Mouse (Mus musculus): ENCODE data around the gene Tmprss12. TPM values are rescaled to one million over a fixed set of nuclear protein-coding genes. Genes with fewer than 3 reads are reported as not detected.

Gene Tmprss12
- not detected in 2 replicates for total RNA-seq (2014; rRNA removed)
- not detected in 2 replicates for polyA plus RNA-seq (2015; fragmentation: Nextera tagmentation; extraction: Ambion mirVana)

- no peaks in the 10 kb centered on the region for H3K36me3 ChIP-seq (ENCODE audit: insufficient read depth)
- H3K9ac ChIP-seq = no peak within 1 kb of the TSS
- DNase-seq (no peak), ATAC-seq (no peak)
- no peaks in the 10 kb centered on the region for H3K4me1 ChIP-seq (ENCODE audit: insufficient read depth)
- no peak within 1 kb of the TSS for H3K4me3 ChIP-seq (ENCODE audit: low read depth, low read length)
- 96% methylated on average over 20 of the region's 20 CpGs for WGBS
- H3K4me2 ChIP-seq (ENCODE audit: low read depth) = no peak within 1 kb of the TSS
- H3K27me3 ChIP-seq (ENCODE audit: insufficient read depth, low read length) = no peaks in the 10 kb centered on the region
- TF ChIP-seq CTCF (IDR thresholded peaks at IDR 0.05; ENCODE audit: low read depth) = no peak
- H3K9me3 ChIP-seq (ENCODE audit: low read length) = no peaks in the 10 kb centered on the region
- no peak within 1 kb of the TSS for H3K27ac ChIP-seq (ENCODE audit: low read depth, low read length)
These were observed at the start of gene Tmprss12 for GRCm38 (mm10) chr15:100280626-100281025. Gene Tmprss12, plus strand, starts transcription at chr15:100280837.

DNA sequence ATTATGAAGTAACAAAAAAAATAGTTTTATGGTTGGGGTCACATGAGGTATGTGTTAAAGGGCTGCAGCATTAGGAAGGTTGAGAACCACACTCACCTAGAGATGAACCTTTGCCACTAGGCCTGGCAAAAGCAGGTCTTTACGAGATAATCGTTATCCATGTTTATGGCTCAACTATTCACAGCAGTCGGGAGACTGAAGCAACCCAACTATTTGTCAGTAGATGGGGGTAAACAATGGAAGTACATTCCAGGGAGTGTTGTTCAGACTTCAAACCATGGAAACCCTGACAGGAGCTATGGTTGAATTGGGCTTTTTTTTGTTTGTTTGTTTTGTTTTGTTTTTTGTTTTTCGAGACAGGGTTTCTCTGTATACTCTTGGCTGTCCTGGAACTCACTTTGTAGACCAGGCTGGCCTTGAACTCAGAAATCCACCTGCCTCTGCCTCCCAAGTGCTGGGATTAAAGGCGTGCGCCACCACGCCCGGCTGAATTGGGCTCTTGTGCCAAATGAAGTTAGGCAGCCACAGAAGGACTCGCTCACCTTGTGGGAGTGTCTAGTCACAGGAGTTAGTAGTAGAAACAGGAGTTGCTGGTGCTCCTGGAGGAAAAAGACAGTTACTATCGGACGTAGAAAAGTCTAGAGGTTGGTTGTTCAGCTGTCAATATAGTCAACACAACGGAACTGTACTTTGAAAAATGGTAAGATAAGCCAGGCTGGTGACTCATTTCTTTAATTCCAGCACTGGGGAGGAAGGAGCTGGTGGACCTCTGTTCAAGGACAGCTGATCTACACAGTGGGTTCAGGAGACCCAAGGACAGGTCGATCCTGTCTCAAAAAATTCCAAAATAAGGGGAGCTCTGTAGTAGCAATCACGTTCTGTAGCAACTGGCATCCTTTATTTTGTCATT is 48.8 kb upstream of the Tmprss12 start:
- peaks cover 20% of the 10 kb centered on the region for H3K36me3 ChIP-seq (ENCODE audit: insufficient read depth)
- no peaks in the 10 kb centered on the region for H3K27me3 ChIP-seq (ENCODE audit: insufficient read depth, low read length)
- no peak overlapping the region for H3K27ac ChIP-seq (ENCODE audit: low read depth, low read length)
- no peak overlapping the region for H3K4me2 ChIP-seq (ENCODE audit: low read depth)
- no peak for DNase-seq
- H3K4me1 ChIP-seq (ENCODE audit: insufficient read depth) = 0 out of 2 replicates have a peak, but pooled peaks cover 8% of the 10 kb centered on the region
- H3K9me3 ChIP-seq (ENCODE audit: low read length) = no peaks in the 10 kb centered on the region
- ATAC-seq = no peak
- no peak overlapping the region for H3K4me3 ChIP-seq (ENCODE audit: low read depth, low read length)
- no peak for TF ChIP-seq CTCF (IDR thresholded peaks at IDR 0.05; ENCODE audit: low read depth)
- 86% methylated on average over 14 of the region's 14 CpGs for WGBS
- no peak overlapping the region for H3K9ac ChIP-seq

GRCm38 (mm10) chr15:100235208-100235965 is 45.2 kb upstream of the Tmprss12 start:
- no peak overlapping the region for H3K4me2 ChIP-seq (ENCODE audit: low read depth)
- H3K9ac ChIP-seq = no peak overlapping the region
- 94% methylated on average over 12 of the region's 12 CpGs for WGBS

GRCm38 (mm10) chr15:100236952-100237351 is 43.7 kb upstream of the Tmprss12 start:
- DNase-seq (no peak), ATAC-seq (no peak)
- no peak overlapping the region for H3K4me3 ChIP-seq (ENCODE audit: low read depth, low read length)
- peaks cover 28% of the 10 kb centered on the region for H3K36me3 ChIP-seq (ENCODE audit: insufficient read depth)
- no peak overlapping the region for H3K4me2 ChIP-seq (ENCODE audit: low read depth)
- no peak overlapping the region for H3K27ac ChIP-seq (ENCODE audit: low read depth, low read length)
- H3K27me3 ChIP-seq (ENCODE audit: insufficient read depth, low read length) = no peaks in the 10 kb centered on the region
- 92% methylated on average over 6 of the region's 6 CpGs for WGBS
- no peak for TF ChIP-seq CTCF (IDR thresholded peaks at IDR 0.05; ENCODE audit: low read depth)
- H3K4me1 ChIP-seq (ENCODE audit: insufficient read depth) = no peaks in the 10 kb centered on the region
- H3K9me3 ChIP-seq (ENCODE audit: low read length) = no peaks in the 10 kb centered on the region
- no peak overlapping the region for H3K9ac ChIP-seq

More at GRCm38 (mm10) chr15:100235208-100235965, 45.2 kb upstream of the Tmprss12 start:
- DNase-seq (no peak), ATAC-seq (no peak)
- TF ChIP-seq CTCF (IDR thresholded peaks at IDR 0.05; ENCODE audit: low read depth) = no peak
- no peaks in the 10 kb centered on the region for H3K27me3 ChIP-seq (ENCODE audit: insufficient read depth, low read length)
- no peak overlapping the region for H3K27ac ChIP-seq (ENCODE audit: low read depth, low read length)
- H3K4me3 ChIP-seq (ENCODE audit: low read depth, low read length) = no peak overlapping the region
- peaks cover 28% of the 10 kb centered on the region for H3K36me3 ChIP-seq (ENCODE audit: insufficient read depth)
- no peaks in the 10 kb centered on the region for H3K9me3 ChIP-seq (ENCODE audit: low read length)
- H3K4me1 ChIP-seq (ENCODE audit: insufficient read depth) = no peaks in the 10 kb centered on the region

- Histone ChIP-seq H3K4me3 (ENCODE audit: low read depth, low read length) (no peak overlapping the region), H3K27ac (ENCODE audit: low read depth, low read length) (no peak overlapping the region), H3K27me3 (ENCODE audit: insufficient read depth, low read length) (no peaks in the 10 kb centered on the region), H3K4me2 (ENCODE audit: low read depth) (no peak overlapping the region), H3K4me1 (ENCODE audit: insufficient read depth) (no peaks in the 10 kb centered on the region), H3K9me3 (ENCODE audit: low read length) (no peaks in the 10 kb centered on the region), H3K9ac (no peak overlapping the region), H3K36me3 (ENCODE audit: insufficient read depth) (peaks cover 25% of the 10 kb centered on the region)
- no peak for TF ChIP-seq CTCF (IDR thresholded peaks at IDR 0.05; ENCODE audit: low read depth)
- 93% methylated on average over 6 of the region's 6 CpGs for WGBS
- ATAC-seq = no peak
- DNase-seq = no peak
These were observed 38.9 kb upstream of the Tmprss12 start for GRCm38 (mm10) chr15:100241780-100242179.

DNA sequence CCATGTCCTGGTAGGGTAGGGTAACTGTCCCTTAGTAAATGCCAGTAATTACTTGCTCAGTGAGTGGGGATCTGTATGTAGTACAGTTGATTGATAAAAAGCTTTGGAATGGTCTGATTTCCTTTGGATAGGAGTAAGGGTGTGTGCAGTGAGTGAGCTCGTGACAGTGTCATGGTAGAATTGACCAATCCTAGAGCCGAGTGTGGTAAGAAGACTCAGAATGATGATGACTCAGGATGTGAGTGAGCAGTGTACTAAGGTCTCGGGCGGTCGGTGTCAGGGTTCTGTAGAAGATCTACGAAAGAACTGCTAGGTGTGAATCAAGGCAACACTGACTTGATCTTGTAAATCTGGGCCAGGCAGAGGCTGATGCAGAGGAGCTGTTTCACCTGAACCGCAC is 34.7 kb upstream of the Tmprss12 start:
- ATAC-seq = no peak

More for the DNA sequence above, 34.7 kb upstream of the Tmprss12 start:
- no peak for DNase-seq
- Histone ChIP-seq H3K9ac (no peak overlapping the region), H3K4me2 (ENCODE audit: low read depth) (no peak overlapping the region), H3K4me3 (ENCODE audit: low read depth, low read length) (no peak overlapping the region), H3K4me1 (ENCODE audit: insufficient read depth) (no peaks in the 10 kb centered on the region), H3K27me3 (ENCODE audit: insufficient read depth, low read length) (no peaks in the 10 kb centered on the region), H3K27ac (ENCODE audit: low read depth, low read length) (no peak overlapping the region), H3K9me3 (ENCODE audit: low read length) (no peaks in the 10 kb centered on the region), H3K36me3 (ENCODE audit: insufficient read depth) (peaks cover 51% of the 10 kb centered on the region)
- TF ChIP-seq CTCF (IDR thresholded peaks at IDR 0.05; ENCODE audit: low read depth) = no peak
- WGBS = 98% methylated on average over 7 of the region's 7 CpGs
